Mouse (Mus musculus) neural tube, embryonic 14.5 days (tissue): ENCODE data around the gene Psmb8. TPM values are rescaled to one million over a fixed set of nuclear protein-coding genes. Genes with fewer than 3 reads are reported as not detected.
"Not testable (repeated sequence)": the region's sequence is repeated elsewhere in the genome, so short reads cannot be mapped to it uniquely, and the experiment has no call there.

Experiments
- ATAC-seq: fragments of 200-750 bp; cut with Nextera tagmentation; 2 replicates; pipeline ENCODE4 v1.8.0; 2017; ENCODE audit warnings: low read depth, mild to moderate bottlenecking, moderate TSS enrichment, moderate library complexity
- H3K27ac ChIP-seq: fragments of 300-500 bp; sonication (generic); 2 replicates; pipeline ENCODE4 v1.5.1; 2014; ENCODE audit warnings: low read depth, mild to moderate bottlenecking, control low read depth, low read length, moderate library complexity, mixed read lengths
- H3K27me3 ChIP-seq: fragments of 300-500 bp; sonication (generic); 2 replicates; pipeline ENCODE4 v1.6.1; 2014; ENCODE audit warnings: low read length; ENCODE audit not compliant: control insufficient read depth, insufficient read depth
- H3K36me3 ChIP-seq: fragments of 300-500 bp; sonication (generic); 2 replicates; pipeline ENCODE4 v1.6.1; 2014; ENCODE audit warnings: low read length, mixed read lengths; ENCODE audit not compliant: control insufficient read depth, insufficient read depth
- H3K4me1 ChIP-seq: fragments of 300-500 bp; sonication (generic); 2 replicates; pipeline ENCODE4 v1.6.1; 2014; ENCODE audit warnings: low read length; ENCODE audit not compliant: control insufficient read depth, insufficient read depth
- H3K4me2 ChIP-seq: fragments of 300-500 bp; sonication (generic); 2 replicates; pipeline ENCODE4 v1.6.1; 2014; ENCODE audit warnings: mild to moderate bottlenecking, low read depth, low read length, control low read depth
- H3K4me3 ChIP-seq: fragments of 300-500 bp; sonication (generic); 2 replicates; pipeline ENCODE4 v1.5.1; 2014; ENCODE audit warnings: low read depth, low read length, control low read depth, mixed read lengths
- H3K9ac ChIP-seq: fragments of 300-500 bp; sonication (generic); replicated peaks from 2 replicates; pipeline ENCODE4 v1.6.1; 2014; ENCODE audit warnings: low read depth, mild to moderate bottlenecking, control low read depth, low read length, mixed read lengths
- H3K9me3 ChIP-seq: fragments of 300-500 bp; sonication (generic); 2 replicates; pipeline ENCODE4 v1.6.1; 2016; ENCODE audit warnings: low read length; ENCODE audit not compliant: control insufficient read depth
- WGBS: fragments of 180-500 bp; shearing (Covaris S2); extraction: QIAGEN DNeasy Blood & Tissue Kit; methylation state at CpG from one replicate; pipeline ENCODE4 v1.1.7; 2014; 5-methylcytosine and 5-hydroxymethylcytosine counted together
- polyA plus RNA-seq: library from polyadenylated mRNA; unstranded; fragments of >200 nt; fragmentation: Nextera tagmentation; extraction: Ambion mirVana; gene quantifications from 2 replicates; pipeline ENCODE4 v1.2.1, GENCODE M21; 2014

The Psmb8 gene
- polyA plus RNA-seq, 1 experiment from 2014 or later: 0.76 TPM

DNA sequence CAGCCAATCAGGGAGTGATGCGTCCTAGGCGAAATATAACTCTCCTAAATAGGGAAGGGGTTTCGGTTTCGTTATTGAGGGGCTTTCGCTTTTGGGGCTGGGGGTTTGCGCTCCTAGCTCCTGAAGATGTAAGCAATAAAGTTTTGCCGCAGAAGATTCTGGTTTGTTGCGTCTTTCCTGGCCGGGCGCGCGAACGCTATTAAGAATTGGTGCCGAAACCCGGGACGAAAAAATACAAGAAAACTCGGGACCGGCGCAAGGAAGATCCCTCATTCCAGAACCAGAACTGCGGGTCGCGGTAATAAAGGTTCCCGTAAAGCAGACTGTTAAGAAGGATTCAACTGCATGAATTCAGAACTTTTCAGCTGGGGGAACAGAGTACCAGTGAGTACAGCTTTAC, 28.4 kb downstream of the Psmb8 start:
- not testable (repeated sequence) for H3K27ac ChIP-seq, H3K4me1 ChIP-seq, H3K27me3 ChIP-seq, H3K4me2 ChIP-seq, H3K36me3 ChIP-seq, H3K9ac ChIP-seq, ATAC-seq, H3K9me3 ChIP-seq, H3K4me3 ChIP-seq
- over 99% methylated on average over 13 of the region's 23 CpGs for WGBS

GRCm38 (mm10) chr17:34230971-34231370, 33.5 kb downstream of the Psmb8 start:
- H3K4me1 ChIP-seq, H3K4me2 ChIP-seq, H3K27ac ChIP-seq, H3K9me3 ChIP-seq, H3K9ac ChIP-seq, H3K36me3 ChIP-seq, H3K27me3 ChIP-seq, ATAC-seq, H3K4me3 ChIP-seq: not testable (repeated sequence)
- 97% methylated on average over 5 of the region's 9 CpGs for WGBS

DNA sequence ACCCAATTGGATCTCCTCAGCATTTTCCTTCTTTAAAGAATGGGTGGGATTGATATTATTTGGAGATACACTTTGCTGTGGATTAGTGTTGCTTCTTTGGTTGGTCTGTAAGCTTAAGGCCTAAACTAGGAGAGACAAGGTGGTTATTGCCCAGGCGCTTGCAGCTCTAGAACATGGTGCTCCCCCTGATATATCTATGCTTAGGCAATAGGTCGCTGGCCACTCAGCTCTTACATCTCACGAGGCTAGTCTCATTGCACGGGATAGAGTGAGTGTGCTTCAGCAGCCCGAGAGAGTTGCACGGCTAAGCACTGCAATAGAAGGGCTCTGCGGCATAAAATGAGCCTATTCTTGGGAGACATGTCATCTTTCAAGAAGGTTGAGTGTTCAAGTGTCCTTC, 34.5 kb downstream of the Psmb8 start:
- not testable (repeated sequence) for ATAC-seq, H3K9ac ChIP-seq, H3K4me3 ChIP-seq, H3K9me3 ChIP-seq, H3K27me3 ChIP-seq, H3K27ac ChIP-seq, H3K36me3 ChIP-seq, H3K4me2 ChIP-seq, H3K4me1 ChIP-seq
- WGBS: 96% methylated on average over 3 of the region's 7 CpGs

- H3K27ac ChIP-seq: no peak overlapping the region
- H3K4me2 ChIP-seq: no peak overlapping the region
- H3K27me3 ChIP-seq: no peaks in the 10 kb centered on the region
- H3K4me3 ChIP-seq: no peak overlapping the region
- no peaks in the 10 kb centered on the region for H3K4me1 ChIP-seq
- peak; percentile 49; the same call in 1 of the 2 replicates for ATAC-seq
- no peaks in the 10 kb centered on the region for H3K9me3 ChIP-seq
- H3K36me3 ChIP-seq: no peaks in the 10 kb centered on the region
- WGBS: 46% methylated on average over 9 of the region's 9 CpGs
- H3K9ac ChIP-seq: no peak overlapping the region
These were observed 37.4 kb downstream of the Psmb8 start for GRCm38 (mm10) chr17:34234926-34235325.

- Histone ChIP-seq H3K27me3 (no peaks in the 10 kb centered on the region), H3K4me3 (no peak overlapping the region), H3K4me1 (no peaks in the 10 kb centered on the region), H3K4me2 (no peak overlapping the region), H3K9me3 (no peaks in the 10 kb centered on the region), H3K9ac (no peak overlapping the region), H3K36me3 (no peaks in the 10 kb centered on the region), H3K27ac (no peak overlapping the region)
- 86% methylated on average over 5 of the region's 5 CpGs for WGBS
- ATAC-seq: no peak
These were observed 39.2 kb downstream of the Psmb8 start for GRCm38 (mm10) chr17:34236691-34237090.

DNA sequence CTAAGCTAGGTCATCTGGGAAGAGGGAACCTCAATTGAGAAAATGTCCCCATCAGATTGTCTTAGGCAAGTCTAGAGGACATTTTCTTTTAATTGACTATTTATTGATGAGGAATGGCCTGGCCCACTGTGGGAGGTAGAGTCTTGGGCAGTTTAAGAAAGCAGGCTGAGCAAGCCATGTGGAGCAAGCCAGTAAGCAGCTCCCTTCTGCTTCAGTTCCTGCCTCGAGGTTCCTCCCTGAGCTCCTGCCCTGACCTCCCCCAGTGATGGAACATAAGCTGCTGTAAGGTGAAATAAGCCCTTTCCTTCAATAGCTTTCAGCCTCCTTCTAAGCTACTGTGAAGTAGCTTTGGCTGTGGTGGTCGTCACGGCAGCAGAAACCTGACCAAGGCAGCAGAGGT, 40.2 kb downstream of the Psmb8 start:
- WGBS: 80% methylated on average over 3 of the region's 3 CpGs
- H3K27ac ChIP-seq: no peak overlapping the region
- H3K9ac ChIP-seq: no peak overlapping the region
- no peak overlapping the region for H3K4me2 ChIP-seq
- H3K27me3 ChIP-seq: no peaks in the 10 kb centered on the region
- H3K36me3 ChIP-seq: no peaks in the 10 kb centered on the region
- no peak for ATAC-seq
- no peaks in the 10 kb centered on the region for H3K4me1 ChIP-seq
- H3K9me3 ChIP-seq: no peaks in the 10 kb centered on the region
- no peak overlapping the region for H3K4me3 ChIP-seq

DNA sequence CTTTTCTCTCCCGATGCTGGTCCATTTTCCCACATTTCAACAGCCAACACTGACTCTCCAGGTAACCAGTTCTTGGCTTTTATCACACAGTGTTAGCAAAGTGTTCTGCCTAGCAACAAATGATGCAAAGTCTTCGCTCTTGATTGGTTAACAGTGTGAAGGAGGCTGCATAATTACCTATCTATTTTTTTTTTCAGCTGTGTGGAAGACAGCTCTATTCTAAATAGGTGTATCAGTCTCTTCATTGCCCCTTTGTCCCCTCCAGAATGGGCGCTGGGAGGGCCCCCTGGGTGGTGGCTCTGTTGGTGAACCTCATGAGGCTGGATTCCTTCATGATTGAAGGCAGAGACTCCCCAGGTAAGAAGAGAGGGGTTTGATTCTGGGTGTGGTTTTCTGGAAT, 41.2 kb downstream of the Psmb8 start, which contains the start of gene H2-Ob:
Gene H2-Ob, plus strand, starts transcription at position 198 of the 400 bp plus-strand sequence.
- Histone ChIP-seq H3K27ac (no peak within 1 kb of the TSS), H3K4me3 (no peak within 1 kb of the TSS), H3K4me2 (no peak within 1 kb of the TSS), H3K4me1 (no peaks in the 10 kb centered on the region), H3K9me3 (no peaks in the 10 kb centered on the region), H3K27me3 (no peaks in the 10 kb centered on the region), H3K9ac (no peak within 1 kb of the TSS), H3K36me3 (no peaks in the 10 kb centered on the region)
- ATAC-seq: no peak
- 64% methylated on average over 3 of the region's 3 CpGs for WGBS

DNA sequence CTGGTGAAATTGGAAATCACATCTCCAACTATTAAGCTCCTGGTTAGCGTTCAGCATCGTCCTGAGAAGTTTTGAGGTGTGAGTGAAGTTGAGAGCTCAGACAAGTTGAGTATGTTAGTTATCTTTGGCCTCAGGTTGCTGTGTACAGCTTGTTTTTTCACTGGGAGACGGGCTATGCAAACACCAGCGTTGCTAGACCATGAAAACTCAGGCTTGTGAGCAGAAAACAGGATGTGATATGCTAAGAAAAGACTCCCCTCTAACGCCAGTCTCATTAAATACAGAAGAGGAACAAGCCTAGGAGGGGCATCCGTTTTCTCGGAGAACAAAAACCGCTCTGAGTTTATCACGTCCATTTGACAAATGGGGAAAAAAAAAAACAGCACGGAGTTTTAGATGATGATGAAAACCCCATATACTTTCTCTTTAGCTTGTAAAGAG, 42.1 kb downstream of the Psmb8 start:
- Histone ChIP-seq H3K9me3 (no peaks in the 10 kb centered on the region), H3K27me3 (no peaks in the 10 kb centered on the region), H3K9ac (no peak overlapping the region), H3K4me2 (no peak overlapping the region), H3K36me3 (no peaks in the 10 kb centered on the region), H3K4me1 (no peaks in the 10 kb centered on the region), H3K27ac (no peak overlapping the region), H3K4me3 (no peak overlapping the region)
- no peak for ATAC-seq
- 73% methylated on average over 10 of the region's 10 CpGs for WGBS

DNA sequence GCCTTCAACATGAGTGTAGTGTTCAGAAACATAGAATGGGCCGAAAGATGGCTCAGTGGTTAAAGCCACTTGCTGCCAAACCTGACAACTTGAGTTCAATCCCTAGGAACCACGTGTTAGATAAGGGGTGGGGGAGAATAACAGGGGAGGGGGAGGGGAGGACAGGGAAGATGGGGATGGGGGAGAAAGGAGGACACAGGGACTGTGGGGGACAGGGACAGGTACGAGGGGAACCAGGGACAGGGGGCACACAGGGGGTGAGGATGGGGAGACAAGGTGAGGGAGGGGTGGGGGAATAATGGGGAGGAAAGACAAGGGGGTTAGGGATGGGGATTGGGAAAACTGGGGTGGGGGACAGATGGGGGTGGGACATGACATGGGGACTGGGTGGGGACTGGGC, 42.8 kb downstream of the Psmb8 start:
- no peak overlapping the region for H3K4me3 ChIP-seq
- H3K9me3 ChIP-seq: no peaks in the 10 kb centered on the region
- H3K27me3 ChIP-seq: no peaks in the 10 kb centered on the region
- H3K4me1 ChIP-seq: no peaks in the 10 kb centered on the region
- H3K4me2 ChIP-seq: no peak overlapping the region
- ATAC-seq: no peak
- no peak overlapping the region for H3K9ac ChIP-seq
- H3K27ac ChIP-seq: no peak overlapping the region
- 65% methylated on average over 3 of the region's 3 CpGs for WGBS
- no peaks in the 10 kb centered on the region for H3K36me3 ChIP-seq

DNA sequence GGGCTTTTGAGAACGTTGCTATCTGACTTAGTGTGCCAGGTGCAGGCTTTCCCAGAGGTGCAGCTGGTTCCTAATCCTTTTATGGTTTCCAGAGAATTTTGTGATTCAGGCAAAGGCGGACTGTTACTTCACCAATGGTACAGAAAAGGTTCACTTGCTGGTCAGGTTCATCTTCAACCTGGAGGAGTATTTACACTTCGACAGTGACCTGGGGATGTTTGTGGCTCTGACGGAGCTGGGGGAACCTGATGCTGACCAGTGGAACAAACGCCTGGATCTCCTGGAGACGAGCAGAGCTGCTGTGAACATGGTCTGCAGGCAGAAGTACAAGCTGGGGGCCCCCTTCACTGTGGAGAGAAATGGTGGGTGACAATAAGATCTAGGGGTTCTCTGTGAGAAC, 43.4 kb downstream of the Psmb8 start:
- Histone ChIP-seq H3K9me3 (no peaks in the 10 kb centered on the region), H3K36me3 (no peaks in the 10 kb centered on the region), H3K27ac (no peak overlapping the region), H3K4me3 (no peak overlapping the region), H3K27me3 (no peaks in the 10 kb centered on the region), H3K4me2 (no peak overlapping the region), H3K9ac (no peak overlapping the region), H3K4me1 (no peaks in the 10 kb centered on the region)
- ATAC-seq: no peak
- whole genome bisulfite sequencing: 85% methylated on average over 6 of the region's 6 CpGs
